Mouse (Mus musculus): ENCODE results near the gene Tgfb3. TPM values are rescaled to one million over a fixed set of nuclear protein-coding genes. Genes with fewer than 3 reads are reported as not detected.

Tgfb3 gene
- polyA plus RNA-seq, 1 experiment from 2014 or later, result 31.1 TPM

Other genes starting within 250 kb of the Tgfb3 start
- gene Ift43, start 3.5 kb upstream of the Tgfb3 start, polyA plus RNA-seq (2015; fragmentation: Nextera tagmentation; extraction: Ambion mirVana), result 70.6 and 76.1 TPM in 2 replicates
- gene Gpatch2l, start 162.8 kb upstream of the Tgfb3 start, polyA plus RNA-seq (2015; fragmentation: Nextera tagmentation; extraction: Ambion mirVana), result 14.6 and 15.3 TPM in 2 replicates

Data from kidney, embryonic 15.5 days (tissue).